Mouse (Mus musculus) neural tube, embryonic 15.5 days (tissue): ENCODE data around the gene Slc22a8. TPM values are rescaled to one million over a fixed set of nuclear protein-coding genes. Genes with fewer than 3 reads are reported as not detected.

ENCODE experiments used
- ATAC-seq: fragments of 200-750 bp; cut with Nextera tagmentation; 2 replicates; pipeline ENCODE4 v1.8.0; 2017; ENCODE audit warnings: mild to moderate bottlenecking, moderate TSS enrichment, moderate library complexity; ENCODE audit not compliant: low FRiP score
- H3K27ac ChIP-seq: fragments of 300-500 bp; sonication (generic); replicated peaks from 2 replicates; pipeline ENCODE4 v1.5.1; 2015; ENCODE audit warnings: mild to moderate bottlenecking, inconsistent platforms
- H3K27me3 ChIP-seq: fragments of 300-500 bp; sonication (generic); replicated peaks from 2 replicates; pipeline ENCODE4 v1.6.1; 2015; ENCODE audit warnings: inconsistent platforms
- H3K36me3 ChIP-seq: fragments of 300-500 bp; sonication (generic); 2 replicates; pipeline ENCODE4 v1.6.1; 2015; ENCODE audit warnings: inconsistent platforms
- H3K4me1 ChIP-seq: fragments of 300-500 bp; sonication (generic); 2 replicates; pipeline ENCODE4 v1.6.1; 2015; ENCODE audit warnings: inconsistent platforms
- H3K4me2 ChIP-seq: fragments of 300-500 bp; sonication (generic); 2 replicates; pipeline ENCODE4 v1.6.1; 2015; ENCODE audit warnings: inconsistent platforms, mild to moderate bottlenecking, moderate library complexity
- H3K4me3 ChIP-seq: fragments of 300-500 bp; sonication (generic); replicated peaks from 2 replicates; pipeline ENCODE4 v1.5.1; 2015; ENCODE audit warnings: mild to moderate bottlenecking, inconsistent platforms
- H3K9ac ChIP-seq: fragments of 300-500 bp; sonication (generic); replicated peaks from 2 replicates; pipeline ENCODE4 v1.6.1; 2015; ENCODE audit warnings: mild to moderate bottlenecking, inconsistent platforms
- H3K9me3 ChIP-seq: fragments of 300-500 bp; sonication (generic); replicated peaks from 2 replicates; pipeline ENCODE4 v1.6.1; 2016; ENCODE audit warnings: inconsistent platforms
- WGBS: fragments of 180-500 bp; shearing (Covaris S2); methylation state at CpG from one replicate; pipeline ENCODE4 v1.1.7; 2015; ENCODE audit warnings: mixed read lengths; 5-methylcytosine and 5-hydroxymethylcytosine counted together
- polyA plus RNA-seq: library from polyadenylated mRNA; unstranded; fragments of >200 nt; fragmentation: Nextera tagmentation; extraction: Ambion mirVana; gene quantifications from 2 replicates; pipeline ENCODE4 v1.2.1, GENCODE M21; 2015

Slc22a8 gene
- polyA plus RNA-seq, 1 experiment from 2014 or later, result 9.1 TPM

DNA sequence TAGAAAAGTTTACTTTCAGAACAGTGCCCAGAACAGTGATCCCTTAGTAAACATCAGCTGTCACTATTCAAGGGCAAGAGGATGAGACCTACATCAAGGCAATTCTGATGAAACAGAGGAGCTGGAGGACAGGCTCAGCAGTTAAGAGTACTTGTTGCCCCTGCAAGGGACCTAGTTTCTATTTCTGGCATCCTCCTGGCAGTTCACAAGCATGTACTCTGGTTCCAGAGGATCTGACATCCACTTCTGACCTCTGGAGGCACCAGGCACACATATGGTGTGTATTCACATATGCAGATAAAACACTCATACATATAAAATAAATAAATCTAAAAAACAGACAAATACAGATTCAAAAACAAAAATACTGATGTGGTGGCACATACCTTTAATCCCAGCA is 10.9 kb downstream of the Slc22a8 start:
- Histone ChIP-seq H3K36me3 (no peaks in the 10 kb centered on the region), H3K27ac (no peak overlapping the region), H3K4me1 (no peaks in the 10 kb centered on the region), H3K4me3 (no peak overlapping the region), H3K27me3 (no peaks in the 10 kb centered on the region), H3K4me2 (no peak overlapping the region), H3K9ac (no peak overlapping the region), H3K9me3 (no peaks in the 10 kb centered on the region)
- ATAC-seq, result no peak

- Histone ChIP-seq H3K36me3 (no peaks in the 10 kb centered on the region), H3K4me3 (no peak overlapping the region), H3K9ac (no peak overlapping the region), H3K27me3 (no peaks in the 10 kb centered on the region), H3K9me3 (no peaks in the 10 kb centered on the region), H3K27ac (no peak overlapping the region), H3K4me2 (no peak overlapping the region), H3K4me1 (no peaks in the 10 kb centered on the region)
- 77% methylated on average over 3 of the region's 3 CpGs for WGBS
- ATAC-seq, result no peak
Observed at GRCm38 (mm10) chr19:8602914-8603313, 11.9 kb downstream of the Slc22a8 start.

GRCm38 (mm10) chr19:8604536-8605240 is 13.6 kb downstream of the Slc22a8 start:
- H3K4me3 ChIP-seq, result no peak overlapping the region
- H3K9me3 ChIP-seq, result no peaks in the 10 kb centered on the region
- 90% methylated on average over 8 of the region's 8 CpGs for WGBS
- no peaks in the 10 kb centered on the region for H3K36me3 ChIP-seq
- no peak overlapping the region for H3K27ac ChIP-seq
- H3K4me1 ChIP-seq, result no peaks in the 10 kb centered on the region
- H3K9ac ChIP-seq, result no peak overlapping the region
- ATAC-seq, result no peak
- H3K27me3 ChIP-seq, result no peaks in the 10 kb centered on the region
- H3K4me2 ChIP-seq, result no peak overlapping the region

DNA sequence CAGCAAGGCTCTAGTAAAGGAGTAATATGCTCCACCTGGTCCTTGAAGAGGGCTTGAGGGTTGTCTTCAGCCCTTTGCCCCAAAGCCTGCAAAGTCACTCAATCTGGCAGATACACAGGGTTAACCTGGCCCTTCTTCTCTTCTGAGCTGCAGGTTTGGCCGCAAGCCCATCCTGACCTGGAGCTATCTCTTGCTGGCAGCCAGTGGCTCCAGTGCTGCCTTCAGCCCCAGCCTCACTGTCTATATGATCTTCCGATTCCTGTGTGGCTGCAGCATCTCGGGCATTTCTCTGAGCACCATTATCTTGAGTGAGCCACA is 14.1 kb downstream of the Slc22a8 start:
- no peaks in the 10 kb centered on the region for H3K27me3 ChIP-seq
- ATAC-seq, result no peak
- no peaks in the 10 kb centered on the region for H3K9me3 ChIP-seq
- 89% methylated on average over 3 of the region's 3 CpGs for WGBS
- H3K27ac ChIP-seq, result no peak overlapping the region
- no peak overlapping the region for H3K4me2 ChIP-seq
- no peak overlapping the region for H3K4me3 ChIP-seq
- no peaks in the 10 kb centered on the region for H3K36me3 ChIP-seq
- no peak overlapping the region for H3K9ac ChIP-seq
- no peaks in the 10 kb centered on the region for H3K4me1 ChIP-seq

DNA sequence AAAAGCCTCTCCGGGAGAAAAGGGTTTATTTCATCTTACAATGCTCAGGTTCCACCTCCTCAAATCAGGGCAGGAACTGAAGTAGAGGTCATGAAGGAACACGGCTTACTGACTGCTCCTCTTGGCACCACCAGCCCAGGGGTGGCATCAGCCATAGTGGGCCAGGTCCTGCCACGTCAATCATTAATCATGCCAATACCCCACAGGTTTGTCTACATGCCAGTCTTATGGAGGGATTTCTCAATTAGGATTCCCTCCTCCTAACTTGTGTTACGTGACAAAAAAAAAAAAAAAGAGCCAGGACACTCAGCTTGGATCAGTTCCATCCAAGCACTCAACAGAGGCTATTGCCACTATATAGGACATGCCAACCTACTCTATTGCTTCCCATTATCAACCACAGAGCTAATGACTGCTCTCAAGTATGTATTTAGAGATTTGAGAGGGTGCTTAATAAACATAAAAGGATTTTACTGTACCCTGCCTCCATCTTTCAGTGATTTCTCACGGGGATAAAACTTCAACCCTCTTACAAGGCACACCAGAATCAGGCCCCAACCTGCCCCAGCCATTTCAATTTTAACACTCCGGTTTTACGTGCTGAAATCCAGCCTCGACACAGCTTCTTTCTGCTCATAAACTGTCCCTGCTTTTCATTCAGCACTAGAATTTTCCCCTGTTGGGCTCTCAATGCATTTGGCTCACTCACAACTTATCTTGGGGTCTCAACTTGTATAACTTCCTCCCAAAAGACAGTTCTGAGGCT is 20.5 kb downstream of the Slc22a8 start:
- Histone ChIP-seq H3K9ac (no peak overlapping the region), H3K27me3 (no peaks in the 10 kb centered on the region), H3K4me2 (no peak overlapping the region), H3K27ac (no peak overlapping the region), H3K4me1 (no peaks in the 10 kb centered on the region), H3K9me3 (no peaks in the 10 kb centered on the region), H3K4me3 (no peak overlapping the region), H3K36me3 (no peaks in the 10 kb centered on the region)
- ATAC-seq, result no peak
- WGBS, result 83% methylated on average over 8 of the region's 8 CpGs

DNA sequence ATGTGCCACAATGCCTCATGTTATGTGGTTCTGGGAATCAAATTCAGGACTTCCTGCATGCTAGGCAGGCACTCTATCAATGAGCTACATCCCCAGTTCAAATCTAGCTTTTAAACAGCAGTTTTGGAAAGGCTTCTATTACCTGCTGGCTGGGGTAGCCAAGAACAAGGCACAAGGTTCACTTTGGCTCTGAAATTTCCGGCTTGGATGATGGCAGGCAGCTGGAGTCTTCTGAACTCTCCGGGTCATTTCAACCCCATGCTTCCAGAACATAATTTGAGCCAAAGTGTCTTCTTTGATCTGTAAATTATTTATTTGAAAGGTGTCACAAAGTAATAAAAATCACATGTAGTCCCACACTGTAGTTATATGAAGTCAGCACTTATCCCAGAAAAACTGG is 22.1 kb downstream of the Slc22a8 start:
- no peak overlapping the region for H3K4me2 ChIP-seq
- H3K27me3 ChIP-seq, result no peaks in the 10 kb centered on the region
- no peak overlapping the region for H3K27ac ChIP-seq
- H3K9ac ChIP-seq, result no peak overlapping the region
- H3K4me1 ChIP-seq, result no peaks in the 10 kb centered on the region
- H3K9me3 ChIP-seq, result no peaks in the 10 kb centered on the region
- H3K36me3 ChIP-seq, result no peaks in the 10 kb centered on the region
- no peak for ATAC-seq
- no peak overlapping the region for H3K4me3 ChIP-seq
- WGBS, result 90% methylated on average over 2 of the region's 2 CpGs

- H3K9ac ChIP-seq, result no peak overlapping the region
- H3K27ac ChIP-seq, result no peak overlapping the region
- no peaks in the 10 kb centered on the region for H3K36me3 ChIP-seq
- H3K9me3 ChIP-seq, result no peaks in the 10 kb centered on the region
- H3K27me3 ChIP-seq, result no peaks in the 10 kb centered on the region
- 53% methylated on average over 2 of the region's 2 CpGs for WGBS
- H3K4me2 ChIP-seq, result no peak overlapping the region
- H3K4me1 ChIP-seq, result no peaks in the 10 kb centered on the region
- no peak overlapping the region for H3K4me3 ChIP-seq
- ATAC-seq, result no peak
Observed at GRCm38 (mm10) chr19:8614343-8614742, 23.3 kb downstream of the Slc22a8 start.

GRCm38 (mm10) chr19:8616314-8616713 is 25.3 kb downstream of the Slc22a8 start:
- Histone ChIP-seq H3K9ac (no peak overlapping the region), H3K36me3 (no peaks in the 10 kb centered on the region), H3K4me3 (no peak overlapping the region), H3K27me3 (no peaks in the 10 kb centered on the region), H3K4me1 (no peaks in the 10 kb centered on the region), H3K27ac (no peak overlapping the region), H3K4me2 (no peak overlapping the region), H3K9me3 (no peaks in the 10 kb centered on the region)
- no peak for ATAC-seq
- 70% methylated on average over 4 of the region's 4 CpGs for WGBS

- no peak within 1 kb of the TSS for H3K27ac ChIP-seq
- H3K4me1 ChIP-seq, result no peaks in the 10 kb centered on the region
- H3K36me3 ChIP-seq, result no peaks in the 10 kb centered on the region
Observed at GRCm38 (mm10) chr19:8617904-8618303, 26.9 kb downstream of the Slc22a8 start, which contains the start of gene Slc22a6. TSS of gene Slc22a6 (plus strand) at chr19:8618039.

GRCm38 (mm10) chr19:8621098-8621497 is 30.0 kb downstream of the Slc22a8 start:
- H3K27me3 ChIP-seq, result no peaks in the 10 kb centered on the region
- 93% methylated on average over 7 of the region's 7 CpGs for WGBS
- no peaks in the 10 kb centered on the region for H3K36me3 ChIP-seq
- no peaks in the 10 kb centered on the region for H3K9me3 ChIP-seq
- no peak overlapping the region for H3K9ac ChIP-seq
- no peak overlapping the region for H3K4me2 ChIP-seq
- H3K4me1 ChIP-seq, result no peaks in the 10 kb centered on the region
- H3K4me3 ChIP-seq, result no peak overlapping the region
- no peak for ATAC-seq
- H3K27ac ChIP-seq, result no peak overlapping the region

More at GRCm38 (mm10) chr19:8617904-8618303, 26.9 kb downstream of the Slc22a8 start, which contains the start of gene Slc22a6:
- Histone ChIP-seq H3K4me3 (no peak within 1 kb of the TSS), H3K4me2 (no peak within 1 kb of the TSS), H3K9ac (no peak within 1 kb of the TSS), H3K9me3 (no peaks in the 10 kb centered on the region), H3K27me3 (no peaks in the 10 kb centered on the region)
- WGBS, result 32% methylated on average over 7 of the region's 7 CpGs
- ATAC-seq, result no peak

- H3K4me3 ChIP-seq, result no peak overlapping the region
- H3K4me2 ChIP-seq, result no peak overlapping the region
- H3K27ac ChIP-seq, result no peak overlapping the region
- no peaks in the 10 kb centered on the region for H3K27me3 ChIP-seq
- WGBS, result 85% methylated on average over 2 of the region's 2 CpGs
- no peak for ATAC-seq
- H3K36me3 ChIP-seq, result no peaks in the 10 kb centered on the region
- no peak overlapping the region for H3K9ac ChIP-seq
- H3K9me3 ChIP-seq, result no peaks in the 10 kb centered on the region
- no peaks in the 10 kb centered on the region for H3K4me1 ChIP-seq
Observed at GRCm38 (mm10) chr19:8630249-8630648, 39.2 kb downstream of the Slc22a8 start.

GRCm38 (mm10) chr19:8630826-8631225 is 39.8 kb downstream of the Slc22a8 start:
- no peaks in the 10 kb centered on the region for H3K9me3 ChIP-seq
- H3K9ac ChIP-seq, result no peak overlapping the region
- ATAC-seq, result no peak
- H3K4me3 ChIP-seq, result no peak overlapping the region
- no peak overlapping the region for H3K4me2 ChIP-seq
- no peak overlapping the region for H3K27ac ChIP-seq
- H3K4me1 ChIP-seq, result no peaks in the 10 kb centered on the region
- H3K27me3 ChIP-seq, result no peaks in the 10 kb centered on the region
- WGBS, result 79% methylated on average over 6 of the region's 6 CpGs
- H3K36me3 ChIP-seq, result no peaks in the 10 kb centered on the region
